Mouse (Mus musculus): Measurements from ENCODE around the gene Itgad. TPM values are rescaled to one million over a fixed set of nuclear protein-coding genes. Genes with fewer than 3 reads are reported as not detected.

The Itgad gene
- polyA plus RNA-seq, 1 experiment from 2014 or later: not detected

DNA sequence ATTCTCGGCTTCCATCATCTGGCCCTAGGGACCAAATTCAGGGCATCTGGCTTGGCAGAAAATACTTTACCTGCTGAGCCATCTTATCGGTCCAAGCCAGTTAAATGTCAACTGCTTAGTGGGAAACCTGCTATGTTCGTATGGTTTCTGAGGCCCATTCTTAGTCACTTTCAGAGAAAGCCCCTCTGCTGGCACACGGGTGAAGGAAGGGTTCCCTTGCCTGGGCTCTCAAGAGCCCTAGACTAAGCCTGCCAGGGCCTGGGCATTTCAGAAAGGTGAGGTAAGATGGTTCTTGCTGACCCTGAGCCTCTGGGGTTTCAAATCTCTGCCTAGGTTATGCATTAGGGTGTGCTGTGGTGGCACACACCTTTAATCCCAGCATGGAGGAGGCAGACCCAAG lies 91.4 kb downstream of the Itgad start:
- 82% methylated on average over 4 of the region's 4 CpGs for WGBS
- Histone ChIP-seq H3K27me3 (ENCODE audit: control insufficient read depth, insufficient read depth, low read length) (no peaks in the 10 kb centered on the region), H3K4me1 (ENCODE audit: control insufficient read depth, insufficient read depth, low read length) (peaks cover 16% of the 10 kb centered on the region), H3K9ac (ENCODE audit: low read length) (peak overlapping the region; percentile 21; the same call in 1 of the 2 replicates), H3K27ac (ENCODE audit: low read length) (peak overlapping the region; percentile 99), H3K4me3 (replicated peaks; ENCODE audit: low read length) (no peak overlapping the region), H3K9me3 (replicated peaks; ENCODE audit: control insufficient read depth, low read length) (no peaks in the 10 kb centered on the region), H3K36me3 (ENCODE audit: control insufficient read depth, insufficient read depth, low read length) (peaks cover 20% of the 10 kb centered on the region), H3K4me2 (ENCODE audit: low read depth, low read length) (peak overlapping the region; percentile 83; the same call in 1 of the 2 replicates)
- no peak for ATAC-seq (ENCODE audit: insufficient read depth, low FRiP score)

GRCm38 (mm10) chr7:128246496-128247391 lies 92.6 kb downstream of the Itgad start, which contains the start of gene Tgfb1i1:
Tgfb1i1 (plus strand) TSS chr7:128246812.
- ATAC-seq (ENCODE audit: insufficient read depth, low FRiP score): peak; percentile 92
- H3K9ac ChIP-seq (ENCODE audit: low read length): peak within 1 kb of the TSS; percentile 95
- H3K27me3 ChIP-seq (ENCODE audit: control insufficient read depth, insufficient read depth, low read length): no peaks in the 10 kb centered on the region
- H3K4me1 ChIP-seq (ENCODE audit: control insufficient read depth, insufficient read depth, low read length): peaks cover 16% of the 10 kb centered on the region
- H3K36me3 ChIP-seq (ENCODE audit: control insufficient read depth, insufficient read depth, low read length): peaks cover 17% of the 10 kb centered on the region
- WGBS: 3% methylated on average over 25 of the region's 30 CpGs
- H3K4me2 ChIP-seq (ENCODE audit: low read depth, low read length): peak within 1 kb of the TSS; percentile 83
- H3K4me3 ChIP-seq (replicated peaks; ENCODE audit: low read length): peak within 1 kb of the TSS; percentile 76
- peak within 1 kb of the TSS; percentile 99 for H3K27ac ChIP-seq (ENCODE audit: low read length)
- H3K9me3 ChIP-seq (replicated peaks; ENCODE audit: control insufficient read depth, low read length): no peaks in the 10 kb centered on the region

GRCm38 (mm10) chr7:128247443-128247842 lies 93.3 kb downstream of the Itgad start:
- peak overlapping the region; percentile 83 for H3K4me2 ChIP-seq (ENCODE audit: low read depth, low read length)
- peaks cover 16% of the 10 kb centered on the region for H3K4me1 ChIP-seq (ENCODE audit: control insufficient read depth, insufficient read depth, low read length)
- peaks cover 17% of the 10 kb centered on the region for H3K36me3 ChIP-seq (ENCODE audit: control insufficient read depth, insufficient read depth, low read length)
- peak; percentile 65 for ATAC-seq (ENCODE audit: insufficient read depth, low FRiP score)
- H3K9me3 ChIP-seq (replicated peaks; ENCODE audit: control insufficient read depth, low read length): no peaks in the 10 kb centered on the region
- peak overlapping the region; percentile 95 for H3K9ac ChIP-seq (ENCODE audit: low read length)
- H3K27ac ChIP-seq (ENCODE audit: low read length): peak overlapping the region; percentile 99
- no peaks in the 10 kb centered on the region for H3K27me3 ChIP-seq (ENCODE audit: control insufficient read depth, insufficient read depth, low read length)
- H3K4me3 ChIP-seq (replicated peaks; ENCODE audit: low read length): peak overlapping the region; percentile 76
- 1% methylated on average over 13 of the region's 13 CpGs for WGBS

GRCm38 (mm10) chr7:128248081-128249042 lies 94.2 kb downstream of the Itgad start:
- H3K36me3 ChIP-seq (ENCODE audit: control insufficient read depth, insufficient read depth, low read length): peaks cover 15% of the 10 kb centered on the region
- no peak for ATAC-seq (ENCODE audit: insufficient read depth, low FRiP score)
- peak overlapping the region; percentile 76 for H3K4me3 ChIP-seq (replicated peaks; ENCODE audit: low read length)
- H3K27me3 ChIP-seq (ENCODE audit: control insufficient read depth, insufficient read depth, low read length): no peaks in the 10 kb centered on the region
- 73% methylated on average over 10 of the region's 10 CpGs for WGBS
- H3K4me2 ChIP-seq (ENCODE audit: low read depth, low read length): peak overlapping the region; percentile 83
- peak overlapping the region; percentile 52 for H3K27ac ChIP-seq (ENCODE audit: low read length)
- H3K4me1 ChIP-seq (ENCODE audit: control insufficient read depth, insufficient read depth, low read length): peaks cover 19% of the 10 kb centered on the region
- no peaks in the 10 kb centered on the region for H3K9me3 ChIP-seq (replicated peaks; ENCODE audit: control insufficient read depth, low read length)
- H3K9ac ChIP-seq (ENCODE audit: low read length): peak overlapping the region; percentile 95

GRCm38 (mm10) chr7:128249998-128250397 lies 95.8 kb downstream of the Itgad start:
- 76% methylated on average over 5 of the region's 5 CpGs for WGBS
- Histone ChIP-seq H3K4me2 (ENCODE audit: low read depth, low read length) (peak overlapping the region; percentile 37), H3K9ac (ENCODE audit: low read length) (peak overlapping the region; percentile 41), H3K9me3 (replicated peaks; ENCODE audit: control insufficient read depth, low read length) (no peaks in the 10 kb centered on the region), H3K4me1 (ENCODE audit: control insufficient read depth, insufficient read depth, low read length) (peaks cover 19% of the 10 kb centered on the region), H3K36me3 (ENCODE audit: control insufficient read depth, insufficient read depth, low read length) (peaks cover 12% of the 10 kb centered on the region; the same call in 1 of the 2 replicates), H3K4me3 (replicated peaks; ENCODE audit: low read length) (peak overlapping the region; percentile 23), H3K27ac (ENCODE audit: low read length) (0 out of 2 replicates have a peak overlapping the region, but pooled peaks have one; percentile 21), H3K27me3 (ENCODE audit: control insufficient read depth, insufficient read depth, low read length) (no peaks in the 10 kb centered on the region)
- ATAC-seq (ENCODE audit: insufficient read depth, low FRiP score): no peak

DNA sequence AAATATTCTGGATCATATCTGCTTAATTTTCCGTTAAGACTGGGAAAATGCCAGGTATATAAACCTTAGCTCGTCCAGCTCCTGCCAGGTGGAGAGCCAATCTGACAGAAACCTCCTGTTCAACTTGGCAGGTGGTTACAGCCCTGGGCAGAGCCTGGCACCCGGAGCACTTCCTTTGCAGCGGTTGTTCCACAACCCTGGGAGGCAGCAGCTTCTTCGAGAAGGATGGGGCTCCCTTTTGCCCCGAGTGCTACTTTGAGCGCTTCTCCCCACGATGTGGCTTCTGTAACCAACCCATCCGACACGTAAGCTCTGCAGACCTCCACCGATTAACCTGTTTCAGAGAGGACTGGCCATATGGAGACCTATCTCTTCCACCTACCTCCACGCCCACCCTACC lies 97.8 kb downstream of the Itgad start:
- peak overlapping the region; percentile 27 for H3K4me2 ChIP-seq (ENCODE audit: low read depth, low read length)
- H3K36me3 ChIP-seq (ENCODE audit: control insufficient read depth, insufficient read depth, low read length): peaks cover 12% of the 10 kb centered on the region; the same call in 1 of the 2 replicates
- 0 out of 2 replicates have a peak overlapping the region, but pooled peaks have one; percentile 0 for H3K4me3 ChIP-seq (replicated peaks; ENCODE audit: low read length)
- no peaks in the 10 kb centered on the region for H3K9me3 ChIP-seq (replicated peaks; ENCODE audit: control insufficient read depth, low read length)
- WGBS: 46% methylated on average over 12 of the region's 12 CpGs
- no peak overlapping the region for H3K27ac ChIP-seq (ENCODE audit: low read length)
- H3K4me1 ChIP-seq (ENCODE audit: control insufficient read depth, insufficient read depth, low read length): peaks cover 12% of the 10 kb centered on the region
- H3K9ac ChIP-seq (ENCODE audit: low read length): peak overlapping the region; percentile 57
- no peaks in the 10 kb centered on the region for H3K27me3 ChIP-seq (ENCODE audit: control insufficient read depth, insufficient read depth, low read length)
- ATAC-seq (ENCODE audit: insufficient read depth, low FRiP score): no peak

GRCm38 (mm10) chr7:128252609-128253008 lies 98.4 kb downstream of the Itgad start:
- H3K9ac ChIP-seq (ENCODE audit: low read length): peak overlapping the region; percentile 57
- peaks cover 12% of the 10 kb centered on the region; the same call in 1 of the 2 replicates for H3K36me3 ChIP-seq (ENCODE audit: control insufficient read depth, insufficient read depth, low read length)
- H3K9me3 ChIP-seq (replicated peaks; ENCODE audit: control insufficient read depth, low read length): no peaks in the 10 kb centered on the region
- H3K4me1 ChIP-seq (ENCODE audit: control insufficient read depth, insufficient read depth, low read length): peaks cover 18% of the 10 kb centered on the region
- H3K4me3 ChIP-seq (replicated peaks; ENCODE audit: low read length): 0 out of 2 replicates have a peak overlapping the region, but pooled peaks have one; percentile 0
- ATAC-seq (ENCODE audit: insufficient read depth, low FRiP score): 0 out of 2 replicates have a peak, but pooled peaks have one; percentile 26
- H3K27me3 ChIP-seq (ENCODE audit: control insufficient read depth, insufficient read depth, low read length): no peaks in the 10 kb centered on the region
- H3K4me2 ChIP-seq (ENCODE audit: low read depth, low read length): peak overlapping the region; percentile 27
- no peak overlapping the region for H3K27ac ChIP-seq (ENCODE audit: low read length)
- 15% methylated on average over 24 of the region's 24 CpGs for WGBS

DNA sequence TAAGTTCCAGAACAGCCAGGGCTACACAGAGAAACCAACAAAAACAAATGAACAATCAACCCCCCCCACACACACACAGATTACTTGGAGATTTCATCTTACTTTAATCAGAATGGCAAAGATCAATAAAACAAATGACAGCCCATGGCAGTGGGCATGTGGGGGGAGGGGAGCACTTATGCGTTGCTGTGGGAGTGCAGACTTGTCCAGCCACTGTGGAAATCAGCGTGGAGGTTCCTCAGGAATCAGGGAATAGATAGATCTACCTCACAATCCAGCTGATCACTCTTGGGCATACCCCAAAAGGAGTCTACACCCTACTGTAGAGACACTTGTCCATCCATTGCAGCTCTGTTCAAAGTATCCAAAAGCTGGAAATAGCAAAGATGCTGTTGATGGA lies 100.8 kb downstream of the Itgad start:
- Histone ChIP-seq H3K4me2 (ENCODE audit: low read depth, low read length) (no peak overlapping the region), H3K27ac (ENCODE audit: low read length) (no peak overlapping the region), H3K36me3 (ENCODE audit: control insufficient read depth, insufficient read depth, low read length) (peaks cover 9% of the 10 kb centered on the region; the same call in 1 of the 2 replicates), H3K27me3 (ENCODE audit: control insufficient read depth, insufficient read depth, low read length) (no peaks in the 10 kb centered on the region), H3K4me3 (replicated peaks; ENCODE audit: low read length) (no peak overlapping the region), H3K9ac (ENCODE audit: low read length) (no peak overlapping the region), H3K9me3 (replicated peaks; ENCODE audit: control insufficient read depth, low read length) (no peaks in the 10 kb centered on the region), H3K4me1 (ENCODE audit: control insufficient read depth, insufficient read depth, low read length) (peaks cover 15% of the 10 kb centered on the region)
- no peak for ATAC-seq (ENCODE audit: insufficient read depth, low FRiP score)
- 49% methylated on average over 2 of the region's 2 CpGs for WGBS

Measured in stomach, embryonic 16.5 days (tissue).